Mouse (Mus musculus) brain, adult 2 months (tissue): Measurements from ENCODE around the gene Tmeff2.

Source experiments
- DNase-seq: peaks from one replicate; pipeline ENCODE4 v3.0.0; 2011; ENCODE audit warnings: low read depth, low spot score

Gene Tmeff2

GRCm38 (mm10) chr1:51199954-51200353 lies 299.5 kb downstream of the Tmeff2 start:
- no peak for DNase-seq

GRCm38 (mm10) chr1:51215631-51216030 lies 315.2 kb downstream of the Tmeff2 start:
- DNase-seq: no peak

GRCm38 (mm10) chr1:51216292-51217050 lies 316.0 kb downstream of the Tmeff2 start:
- DNase-seq: peak; percentile 47

GRCm38 (mm10) chr1:51217227-51217626 lies 316.8 kb downstream of the Tmeff2 start:
- DNase-seq: peak; percentile 15

- DNase-seq: no peak
These were observed 324.7 kb downstream of the Tmeff2 start for GRCm38 (mm10) chr1:51225156-51225555.
